Mouse (Mus musculus): ENCODE measurements around the gene 4933428G20Rik.

The 4933428G20Rik gene

DNA sequence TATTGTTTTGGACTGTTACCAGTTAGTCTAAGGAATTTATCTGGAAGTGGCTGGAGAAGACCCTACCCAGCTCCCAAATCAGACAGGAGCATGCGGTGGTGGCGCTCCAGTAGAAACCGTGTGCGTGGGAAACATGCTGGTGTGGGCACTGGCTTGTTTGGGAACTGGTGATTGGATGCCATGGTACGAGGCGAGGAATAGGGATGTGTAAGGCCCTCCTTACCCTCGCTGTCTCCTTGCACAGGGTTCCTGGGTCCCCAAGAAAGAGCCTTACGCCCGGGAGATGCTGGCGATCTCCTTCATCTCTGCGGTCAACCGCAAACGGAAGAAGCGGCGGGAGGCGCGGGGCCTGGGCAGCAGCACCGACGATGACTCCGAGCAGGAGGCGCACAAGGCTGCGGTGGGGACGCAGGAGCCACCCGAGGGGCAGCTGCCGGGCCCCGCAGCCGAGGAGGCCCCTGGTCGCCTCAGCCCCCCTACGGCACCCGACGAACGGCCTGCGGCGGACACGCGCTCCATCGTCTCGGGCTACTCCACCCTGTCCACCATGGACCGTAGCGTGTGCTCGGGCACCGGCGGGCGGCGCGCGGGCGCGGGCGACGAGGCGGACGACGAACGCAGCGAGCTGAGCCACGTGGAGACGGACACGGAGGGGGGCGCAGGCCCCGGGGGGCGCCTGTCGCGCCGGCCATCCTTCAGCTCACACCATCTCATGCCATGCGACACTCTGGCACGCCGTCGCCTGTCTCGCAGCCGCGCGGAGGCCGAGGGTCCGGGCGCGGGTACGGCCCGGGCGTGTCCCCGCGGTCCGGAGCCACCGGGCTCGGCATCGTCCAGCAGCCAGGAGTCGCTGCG is at the start of gene 4933428G20Rik:
Gene 4933428G20Rik, minus strand, starts transcription at position 476 of the 855 bp plus-strand sequence.
- DNase-seq (ENCODE audit: low spot score in 2 of 2) = no peak

- no peak for DNase-seq (ENCODE audit: low spot score in 2 of 2)
Measured at GRCm38 (mm10) chr11:97548757-97549156, 48.6 kb upstream of the 4933428G20Rik start.

GRCm38 (mm10) chr11:97547957-97548706 is 48.0 kb upstream of the 4933428G20Rik start:
- DNase-seq (ENCODE audit: low spot score in 2 of 2) = no peak

GRCm38 (mm10) chr11:97546804-97547411 is 46.8 kb upstream of the 4933428G20Rik start:
- no peak for DNase-seq (ENCODE audit: low spot score in 2 of 2)

GRCm38 (mm10) chr11:97545808-97546560 is 45.8 kb upstream of the 4933428G20Rik start:
- DNase-seq (ENCODE audit: low spot score in 2 of 2) = no peak

DNA sequence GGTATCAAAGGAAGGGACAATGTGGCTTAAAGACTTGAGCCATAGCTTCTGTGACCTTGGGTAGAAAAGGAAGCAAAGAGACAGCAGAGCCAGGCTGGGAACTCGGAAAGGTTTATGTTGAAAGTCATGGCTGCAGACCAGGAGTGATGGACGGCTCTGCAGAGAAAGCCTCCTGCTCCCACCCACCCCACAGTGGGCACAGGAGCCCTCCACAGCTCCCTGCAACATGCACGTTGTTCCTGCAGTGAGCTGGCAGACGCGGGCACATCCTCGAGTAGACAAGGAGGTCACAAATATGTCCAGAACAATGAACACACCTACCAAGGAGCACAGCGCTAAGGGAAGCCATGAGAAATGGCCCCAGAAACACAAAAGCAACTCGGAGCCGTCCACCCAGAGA is 43.7 kb upstream of the 4933428G20Rik start:
- no peak for DNase-seq (ENCODE audit: low spot score in 2 of 2)

- DNase-seq (ENCODE audit: low spot score in 2 of 2) = no peak
Measured at GRCm38 (mm10) chr11:97543181-97543733, 43.1 kb upstream of the 4933428G20Rik start.

- no peak for DNase-seq (ENCODE audit: low spot score in 2 of 2)
Measured at GRCm38 (mm10) chr11:97542171-97543150, 42.3 kb upstream of the 4933428G20Rik start.

- DNase-seq (ENCODE audit: low spot score in 2 of 2) = no peak
Measured at GRCm38 (mm10) chr11:97540604-97541003, 40.5 kb upstream of the 4933428G20Rik start.

- no peak for DNase-seq (ENCODE audit: low spot score in 2 of 2)
Measured at GRCm38 (mm10) chr11:97540136-97540535, 40.0 kb upstream of the 4933428G20Rik start.

- no peak for DNase-seq (ENCODE audit: low spot score in 2 of 2)
Measured at GRCm38 (mm10) chr11:97539622-97540021, 39.5 kb upstream of the 4933428G20Rik start.

GRCm38 (mm10) chr11:97537580-97538089 is 37.5 kb upstream of the 4933428G20Rik start:
- DNase-seq (ENCODE audit: low spot score in 2 of 2) = no peak

- no peak for DNase-seq (ENCODE audit: low spot score in 2 of 2)
Measured at GRCm38 (mm10) chr11:97536835-97537579, 36.9 kb upstream of the 4933428G20Rik start.

DNA sequence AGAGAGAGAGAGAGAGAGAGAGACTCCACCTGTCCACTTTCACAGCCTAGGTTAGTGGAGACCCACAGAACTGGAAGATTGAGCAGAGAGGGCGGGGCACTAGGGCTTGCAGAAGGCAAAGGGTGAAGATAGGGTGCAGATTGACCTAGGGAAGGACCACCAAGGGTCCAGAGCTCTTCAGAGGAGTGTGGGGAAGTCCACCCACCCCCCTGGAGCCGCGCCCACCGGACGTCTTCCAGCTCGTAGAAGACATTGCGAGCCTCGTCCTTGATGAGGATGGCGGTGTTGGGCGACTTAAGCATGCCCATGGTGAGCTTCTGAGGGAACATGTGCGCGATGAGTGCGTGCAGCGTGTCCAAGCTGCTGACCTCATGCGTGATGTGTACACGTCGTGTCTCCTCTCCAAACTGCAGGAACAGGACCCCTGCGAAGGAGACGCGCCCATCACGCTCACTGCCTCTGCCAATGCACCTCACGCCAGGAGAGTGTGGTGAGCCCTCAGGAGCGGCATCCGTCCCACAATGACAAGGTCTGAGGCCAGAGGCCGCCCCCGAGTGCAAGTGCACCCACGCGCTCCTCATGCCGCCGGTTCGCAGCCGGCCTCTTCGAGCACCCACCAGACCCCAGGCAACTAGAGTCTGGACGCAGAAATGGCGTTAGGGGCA is 36.1 kb upstream of the 4933428G20Rik start:
- DNase-seq (ENCODE audit: low spot score in 2 of 2) = no peak

DNA sequence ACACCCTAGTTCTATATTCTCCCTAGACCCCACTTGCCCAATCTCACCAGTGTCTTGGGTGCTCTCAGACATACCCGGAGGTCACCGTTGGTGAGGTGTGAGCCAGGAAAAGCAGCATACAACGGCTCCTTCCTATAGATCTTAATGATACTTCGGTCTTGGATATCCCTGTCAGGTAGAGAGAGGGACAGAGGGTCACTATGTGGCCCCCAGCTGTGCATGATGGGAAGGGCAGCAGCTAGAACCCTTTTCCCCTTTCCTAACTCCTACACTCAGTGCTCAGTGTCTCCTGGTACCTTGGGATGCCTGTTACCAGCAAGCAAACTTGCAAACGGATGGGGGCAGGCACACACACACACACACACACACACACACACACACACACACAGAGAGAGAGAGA is 35.5 kb upstream of the 4933428G20Rik start:
- no peak for DNase-seq (ENCODE audit: low spot score in 2 of 2)

DNA sequence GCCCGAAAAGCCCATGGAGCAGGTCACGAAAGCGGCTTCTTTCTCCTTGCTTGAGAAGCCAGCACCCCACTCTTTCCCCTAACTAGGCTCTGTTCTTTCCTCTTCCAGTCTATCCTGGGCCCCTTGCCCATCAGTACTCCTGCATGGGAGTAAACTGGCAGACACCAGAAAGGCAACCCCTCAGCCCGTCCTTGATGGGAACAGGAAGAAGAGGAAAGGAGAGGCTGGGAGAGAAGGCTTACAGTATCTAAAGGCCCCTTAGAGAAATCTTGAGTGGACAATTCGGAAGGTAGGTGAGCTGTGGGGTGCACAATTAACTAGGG is 35.1 kb upstream of the 4933428G20Rik start:
- DNase-seq (ENCODE audit: low spot score in 2 of 2) = no peak

DNA sequence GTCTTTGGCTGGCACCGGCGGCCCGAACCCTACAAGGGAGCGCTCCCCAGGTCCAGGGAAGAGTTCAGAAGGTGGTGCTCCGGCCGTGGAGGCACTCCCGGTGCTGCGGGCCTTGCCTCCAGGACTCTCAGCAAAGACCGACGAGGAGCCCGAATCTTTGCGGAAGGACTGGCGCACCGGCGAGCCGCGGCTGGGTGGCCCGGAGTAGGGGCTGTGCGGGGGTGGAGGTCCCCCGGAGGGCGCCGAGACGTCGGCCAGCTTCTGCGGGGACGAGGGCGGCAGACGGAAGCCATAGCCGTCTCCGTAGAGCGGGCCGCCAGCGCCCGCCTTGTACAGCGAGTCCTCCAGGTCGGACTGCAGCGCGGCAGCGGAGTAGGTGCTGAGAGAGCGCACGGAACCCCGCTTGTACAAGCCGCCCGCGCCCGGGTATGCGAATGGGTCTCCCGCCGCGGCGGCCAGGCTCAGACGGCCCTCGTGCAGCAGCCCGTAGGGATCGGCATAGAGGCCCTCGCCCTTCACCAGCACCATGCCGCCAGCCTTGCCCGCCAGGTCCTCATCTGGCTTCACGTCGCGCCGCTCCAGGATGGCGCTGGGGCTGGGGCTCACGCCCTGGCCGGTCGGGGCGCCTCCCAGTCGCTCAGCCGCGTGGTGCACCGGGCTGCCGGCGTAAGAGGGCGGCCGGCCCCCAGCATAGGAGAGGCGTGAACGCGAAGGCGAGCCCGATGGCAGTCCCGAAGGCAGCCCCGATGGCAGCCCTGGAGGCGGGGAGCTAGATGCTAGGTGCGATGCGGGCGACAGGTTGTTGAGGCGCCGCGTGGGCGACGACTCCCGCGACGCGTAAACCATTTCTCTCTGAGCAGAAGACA is 34.5 kb upstream of the 4933428G20Rik start:
- DNase-seq (ENCODE audit: low spot score in 2 of 2) = no peak

DNA sequence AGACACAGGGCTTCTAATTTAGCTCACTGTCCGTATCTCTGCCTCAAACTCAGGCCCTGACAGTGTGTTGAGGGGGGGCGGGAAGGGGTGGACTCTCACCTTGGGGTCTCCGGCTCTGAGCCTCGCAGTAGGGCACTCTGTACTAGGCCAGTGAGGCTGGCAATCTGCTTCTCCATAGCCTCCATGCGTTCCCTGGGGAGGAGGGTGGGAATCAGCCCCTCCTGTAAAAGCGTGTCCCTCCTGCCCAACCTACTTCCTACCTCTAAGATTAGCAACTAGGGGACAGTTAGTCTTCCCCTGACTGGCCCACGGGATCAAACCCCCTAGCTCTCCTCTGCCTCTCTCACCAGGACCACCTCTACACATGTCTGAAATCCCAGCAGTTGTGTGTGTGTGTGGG is 33.5 kb upstream of the 4933428G20Rik start:
- no peak for DNase-seq (ENCODE audit: low spot score in 2 of 2)
